Mouse (Mus musculus): ENCODE measurements around the gene Elovl4.

DNA sequence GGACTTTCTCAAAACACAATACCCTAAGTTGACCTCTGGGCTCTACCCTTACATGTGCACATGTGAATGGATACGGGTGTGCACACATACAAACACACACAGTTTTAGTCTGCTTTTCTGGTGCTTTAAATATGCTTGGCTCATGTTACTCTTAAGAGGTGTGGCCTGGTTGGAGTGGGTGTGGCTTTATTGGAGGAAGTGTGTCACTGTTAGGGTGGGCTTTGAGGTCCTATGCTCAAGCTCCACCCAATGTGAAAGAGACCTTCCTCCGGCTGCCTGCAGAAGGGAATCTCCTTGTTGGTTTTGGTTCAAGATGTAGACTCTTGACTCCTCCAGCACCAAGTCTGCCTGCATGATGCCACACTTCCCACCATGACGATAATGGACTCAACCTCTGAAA is 46.4 kb upstream of the Elovl4 start:
- TF ChIP-seq CTCF (IDR thresholded peaks at IDR 0.05; ENCODE audit: control insufficient read depth, insufficient read depth, low read length) = no peak
- no peak for TF ChIP-seq POLR2A (IDR thresholded peaks at IDR 0.05; ENCODE audit: borderline replicate concordance, control insufficient read depth, low read depth, low read length)

Data from bone marrow, adult 2 months (tissue).